Mouse (Mus musculus) adrenal gland, postnatal 4 days (tissue): ENCODE measurements at regions not wholly inside any gene's neighbourhood (a gene's known extent, or its start where the extent isn't known, plus 50 kb on each side); places are given as distances from the start of the nearest gene placed in this dataset.

Experiments used
- DNase-seq, 2 experiments: peaks; one replicate each; pipeline ENCODE4 v3.0.0; 2021 to 2022; ENCODE audit warnings: low spot score in 2 of 2, mixed read lengths in 2 of 2

DNA sequence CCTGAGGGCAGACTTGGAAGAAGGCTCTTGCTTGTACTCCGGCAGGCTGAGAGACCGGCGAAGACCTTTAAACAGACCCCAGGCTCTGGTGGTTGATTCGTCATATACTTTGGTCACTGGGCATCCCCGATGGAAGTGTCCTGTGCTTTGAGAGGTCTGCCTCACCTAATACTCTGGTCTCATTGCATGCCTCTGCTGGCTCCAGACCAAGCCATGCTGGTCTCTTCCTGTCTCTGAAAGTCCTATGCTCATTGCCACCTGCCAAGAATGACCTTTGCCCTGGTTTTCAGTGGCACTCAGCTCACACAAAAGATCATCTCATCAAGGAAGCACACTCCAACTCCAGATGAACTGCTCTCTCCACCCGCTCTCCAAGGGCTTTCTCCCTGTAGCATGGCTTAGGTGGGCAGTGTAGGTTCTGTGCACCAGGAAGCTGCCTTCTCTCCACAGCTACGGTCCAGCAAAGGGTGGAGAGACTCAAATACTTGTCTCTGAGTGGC is 126.0 kb upstream of the Rcn1 start:
- no peak for DNase-seq

DNA sequence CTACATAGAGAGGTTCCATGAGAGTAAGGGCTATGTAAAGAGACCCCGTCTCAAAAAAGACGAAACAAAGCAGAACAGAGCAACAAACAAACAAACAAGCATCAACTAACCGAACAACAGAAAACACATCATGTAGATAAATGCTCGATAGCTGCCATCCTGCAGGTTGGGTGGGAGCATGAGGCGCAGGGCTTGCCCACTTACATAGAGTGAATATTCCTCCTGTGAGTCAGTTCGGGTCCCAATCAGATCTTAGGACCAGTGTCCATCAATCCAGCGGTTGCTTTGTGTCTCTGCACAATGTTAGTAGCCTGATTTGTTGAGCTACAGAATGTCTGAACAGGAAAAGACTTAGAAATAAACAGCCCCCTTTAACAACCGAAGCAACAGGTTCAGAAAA is 129.4 kb upstream of the Rcn1 start:
- DNase-seq: no peak

DNA sequence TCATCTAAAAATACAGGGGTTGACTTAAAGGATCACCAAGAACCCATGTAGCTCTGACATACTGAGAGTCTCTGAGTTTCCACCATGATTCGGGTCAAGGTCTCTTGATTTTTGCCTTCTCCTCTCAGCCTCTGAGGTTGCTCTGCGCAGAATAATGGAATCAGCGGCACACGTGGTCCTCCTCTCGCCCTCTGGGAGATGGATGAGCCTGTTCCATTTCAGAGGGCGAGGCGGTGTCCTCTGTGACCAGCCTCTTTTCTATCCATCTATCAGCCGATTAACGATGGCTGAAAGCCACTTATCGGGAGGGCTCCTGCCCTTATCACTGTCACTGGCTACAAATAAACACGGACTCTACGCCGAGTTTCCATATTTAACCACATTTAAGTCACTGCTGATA is 124.6 kb upstream of the Pax6 start:
- DNase-seq: no peak

DNA sequence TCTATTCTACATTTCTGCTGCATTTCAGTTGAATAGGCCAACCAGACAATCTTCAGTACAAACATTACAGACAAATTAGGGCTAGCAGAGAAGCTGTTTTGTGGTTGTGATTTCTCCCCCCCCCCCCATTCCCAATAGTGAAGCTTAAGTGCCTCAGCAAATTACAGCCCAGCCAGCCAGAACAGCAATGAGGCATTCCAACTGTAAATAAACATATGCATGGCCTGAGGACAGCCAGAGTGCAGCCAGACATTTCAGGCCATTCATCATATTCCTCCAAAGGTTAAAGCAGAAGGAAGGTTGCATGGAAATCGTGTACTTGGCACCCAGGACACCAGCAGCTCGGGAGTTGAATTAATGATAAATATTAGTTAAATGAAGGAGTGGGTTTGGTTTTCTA is 116.6 kb upstream of the Pax6 start:
- no peak for DNase-seq

DNA sequence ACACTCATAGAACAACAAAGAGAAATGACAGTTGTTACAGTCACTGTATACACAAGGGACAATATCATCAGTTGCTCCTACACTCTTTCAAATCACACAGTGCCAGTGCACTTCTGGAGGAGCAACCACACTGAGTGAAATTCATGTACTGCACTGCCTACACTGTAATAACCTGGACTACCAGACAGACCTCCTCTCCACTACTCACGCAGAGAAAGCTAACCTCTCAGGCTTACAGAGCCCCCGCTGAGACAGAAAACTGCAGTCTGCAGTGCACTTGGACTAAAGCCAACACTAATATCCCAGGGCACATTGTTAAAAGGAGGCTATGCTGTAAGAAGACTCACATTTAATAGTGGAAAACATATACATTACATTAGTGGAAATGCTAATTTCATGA is 81.9 kb upstream of the Pax6 start:
- DNase-seq: no peak

DNA sequence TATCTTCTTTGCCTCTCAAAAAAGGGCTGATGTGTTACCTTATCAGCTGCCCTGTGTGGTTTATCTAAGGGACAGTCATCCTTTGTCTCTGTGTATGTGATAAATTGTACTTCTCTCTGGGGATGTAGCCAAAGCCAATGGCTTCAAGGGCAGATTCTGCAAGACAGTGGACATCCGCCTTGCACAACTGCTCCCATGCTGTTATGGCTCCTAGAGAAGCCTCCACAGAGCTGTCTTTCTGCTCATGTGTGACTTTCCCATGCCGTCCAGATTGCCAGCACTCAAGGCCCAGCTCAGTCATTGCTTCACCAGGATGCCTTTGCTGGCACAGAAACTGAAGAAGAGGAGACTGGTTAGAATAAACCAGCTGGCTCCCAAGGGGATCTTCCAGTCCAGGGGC is 74.6 kb upstream of the Pax6 start:
- peak in 1 of 2 experiments; percentile 8 for DNase-seq

DNA sequence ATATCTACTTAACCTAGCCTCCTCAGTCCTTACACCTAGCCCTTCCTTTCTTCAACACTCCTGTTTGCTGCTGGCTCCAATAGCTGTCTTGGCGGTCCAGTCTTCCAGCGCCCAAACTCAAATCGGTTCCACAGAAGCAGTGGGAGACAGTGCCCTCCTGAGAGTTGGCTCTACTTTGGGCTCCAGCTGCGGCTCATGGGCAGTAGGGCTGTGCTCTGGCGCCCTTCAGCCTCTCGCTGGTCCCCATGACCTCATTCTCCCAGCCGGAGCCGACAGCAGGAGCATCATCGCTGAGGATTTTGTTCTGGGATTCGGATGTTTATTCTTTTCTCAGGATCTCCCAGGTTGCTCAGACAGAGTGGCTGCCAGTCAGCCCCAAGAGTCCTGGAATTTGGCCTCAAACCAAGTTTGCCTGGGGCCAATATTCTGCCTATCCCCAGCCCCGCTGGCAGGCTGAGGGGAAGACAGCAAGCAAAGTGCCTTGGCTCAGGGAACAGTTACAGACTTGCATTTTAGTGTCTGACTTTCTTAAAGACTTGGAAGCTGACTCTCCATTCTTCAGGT is 64.1 kb upstream of the Pax6 start:
- DNase-seq: no peak

DNA sequence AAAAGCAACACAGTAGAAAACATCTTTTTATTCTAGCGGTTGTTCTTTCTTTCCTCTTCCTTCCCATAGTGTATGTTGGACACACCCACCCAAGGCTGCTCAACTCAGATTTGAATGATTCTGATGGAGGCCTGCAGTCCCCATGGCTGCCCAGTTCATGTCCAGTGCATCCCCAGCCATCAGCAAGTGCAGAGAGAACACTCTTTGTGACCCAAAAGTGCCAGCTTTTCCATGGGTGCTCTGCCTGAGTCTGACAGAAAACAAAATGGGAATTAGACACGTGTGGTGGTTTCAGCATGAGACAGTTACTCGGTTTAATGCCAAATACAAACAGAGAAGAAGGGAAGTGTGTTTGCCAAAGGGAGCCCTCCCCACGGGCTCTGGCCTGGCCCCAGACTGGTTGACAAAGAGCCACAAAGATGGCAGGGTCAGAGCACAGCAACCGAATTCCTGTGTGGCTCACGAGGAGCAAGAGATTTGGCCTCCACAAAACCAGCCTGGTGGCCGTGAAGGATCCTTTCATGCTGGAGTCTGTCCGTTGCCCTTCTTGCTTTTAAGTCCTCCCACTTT is 60.6 kb upstream of the Pax6 start:
- no peak for DNase-seq

DNA sequence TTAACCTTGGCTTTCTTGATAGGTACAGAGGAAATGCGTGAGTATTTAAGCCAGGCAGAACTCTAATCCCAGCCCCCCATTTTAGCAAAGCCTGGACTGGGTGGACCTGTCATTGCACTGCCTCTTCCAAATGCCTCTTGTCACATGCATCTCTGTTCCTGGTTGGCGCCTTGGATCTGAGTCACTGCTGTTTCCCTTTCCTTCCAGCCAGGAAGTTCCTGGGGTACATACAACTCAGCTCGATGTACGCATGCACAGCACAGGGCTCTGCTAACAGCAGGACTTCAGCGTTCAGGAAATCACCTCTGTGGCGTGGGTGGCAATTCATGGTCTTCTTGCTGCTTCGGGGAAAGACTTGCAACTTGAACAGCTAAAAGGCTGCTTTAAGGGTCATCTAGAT is 59.9 kb upstream of the Pax6 start:
- DNase-seq: no peak

DNA sequence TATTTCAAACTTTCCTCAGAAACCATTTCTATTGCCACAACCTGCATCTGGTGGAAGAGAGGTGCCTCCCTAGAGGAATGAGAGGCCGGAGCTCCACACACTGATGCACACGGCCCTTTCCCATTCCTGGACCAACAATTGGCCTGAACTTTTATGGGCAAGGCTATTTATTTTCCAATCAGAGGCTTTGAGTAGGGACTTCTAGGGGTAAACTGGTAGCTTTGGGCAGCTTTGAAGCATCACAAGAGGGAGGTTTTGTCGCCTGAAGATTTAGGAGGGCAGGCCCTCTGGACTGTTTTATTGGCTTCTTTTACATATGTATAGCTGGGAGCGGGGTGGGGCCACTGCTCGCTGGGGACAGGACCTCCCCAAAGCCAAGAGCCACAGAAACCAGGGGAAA is 57.7 kb upstream of the Pax6 start:
- DNase-seq: no peak

DNA sequence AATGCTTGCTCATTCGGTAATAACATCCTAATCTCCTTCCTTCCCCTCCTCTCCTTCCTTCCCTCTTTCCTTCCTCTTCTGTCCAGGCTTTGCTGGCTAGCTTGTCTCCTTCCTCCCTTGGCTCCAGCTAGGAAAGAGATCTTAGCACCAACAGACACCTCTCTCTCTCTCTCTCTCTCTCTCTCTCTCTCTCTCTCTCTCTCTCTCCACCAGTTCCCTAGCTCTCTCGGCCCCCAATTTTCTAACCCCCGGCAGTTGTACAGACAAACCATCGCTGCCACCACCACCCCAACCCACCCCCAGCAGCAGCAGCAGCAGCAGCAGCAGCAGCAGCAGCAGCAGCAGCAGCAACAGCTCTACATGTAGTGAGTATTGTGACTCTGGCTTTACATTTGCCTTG is 57.0 kb upstream of the Pax6 start:
- DNase-seq: no peak

DNA sequence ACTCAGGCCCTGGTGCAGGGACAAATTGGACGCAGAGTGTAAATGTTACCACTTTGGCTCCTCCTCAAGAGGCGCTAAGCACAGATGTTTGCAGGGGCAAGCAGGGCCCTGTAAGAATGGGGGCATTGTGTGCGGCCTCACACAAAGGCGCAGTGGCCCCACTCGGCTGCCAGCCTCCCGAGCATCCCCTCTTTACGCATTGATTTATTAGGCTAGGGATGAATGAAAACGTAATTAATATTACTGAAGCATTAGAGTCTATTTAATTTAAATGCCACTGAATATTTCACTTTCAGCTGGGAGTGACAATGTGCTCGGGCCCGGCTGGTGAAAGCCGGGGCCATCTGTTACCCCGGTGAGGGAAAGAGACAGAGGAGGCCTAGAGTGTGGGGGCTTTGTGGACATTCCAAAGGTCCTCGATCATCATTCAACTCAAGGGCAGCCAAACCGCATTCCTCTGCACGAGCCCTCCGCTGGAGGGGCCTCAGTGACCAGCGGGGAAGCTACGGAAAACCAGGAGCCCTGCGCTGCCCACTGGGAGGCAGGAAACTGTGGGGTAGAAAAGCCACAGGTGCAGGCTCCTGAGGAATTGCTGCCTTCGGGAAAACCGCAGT is 56.5 kb upstream of the Pax6 start:
- no peak for DNase-seq

DNA sequence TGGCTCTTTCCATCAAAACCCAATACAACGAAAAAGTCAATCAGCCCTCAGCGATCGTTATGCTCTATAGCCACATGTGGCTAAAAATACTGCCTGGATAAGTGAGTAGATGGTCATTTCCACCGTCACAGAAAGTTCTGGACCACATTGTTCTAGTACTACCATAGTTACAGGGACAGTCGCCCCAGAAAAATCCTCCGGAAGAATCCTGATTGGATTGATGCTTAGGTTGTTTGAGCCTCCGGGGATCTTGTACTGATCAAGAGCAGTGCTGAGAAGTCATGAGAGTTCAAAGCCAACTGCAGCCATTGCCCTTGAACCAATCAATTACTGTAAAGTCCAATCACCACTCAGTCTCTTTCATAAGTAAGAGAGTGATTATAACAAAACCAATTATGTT is 56.0 kb upstream of the Pax6 start:
- no peak for DNase-seq

DNA sequence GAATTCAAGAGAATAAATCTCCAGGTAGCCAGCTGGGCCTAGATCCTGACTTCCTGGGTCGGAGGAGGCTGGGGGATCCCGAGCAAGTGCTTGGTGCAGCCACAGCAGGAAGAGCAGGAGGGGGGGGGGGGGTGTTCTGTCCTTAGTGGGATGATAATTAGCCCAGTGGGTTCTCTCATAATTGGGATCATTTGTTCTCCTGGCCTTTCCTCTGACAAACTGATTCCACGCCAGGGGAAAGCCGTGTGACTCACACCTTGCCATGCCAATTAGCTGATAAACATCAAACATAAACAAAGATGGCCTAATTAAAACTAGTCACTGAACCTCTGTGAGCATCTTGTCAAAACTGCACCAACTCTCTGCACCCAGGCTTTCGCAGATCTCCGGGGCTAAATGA is 55.5 kb upstream of the Pax6 start:
- DNase-seq: no peak

DNA sequence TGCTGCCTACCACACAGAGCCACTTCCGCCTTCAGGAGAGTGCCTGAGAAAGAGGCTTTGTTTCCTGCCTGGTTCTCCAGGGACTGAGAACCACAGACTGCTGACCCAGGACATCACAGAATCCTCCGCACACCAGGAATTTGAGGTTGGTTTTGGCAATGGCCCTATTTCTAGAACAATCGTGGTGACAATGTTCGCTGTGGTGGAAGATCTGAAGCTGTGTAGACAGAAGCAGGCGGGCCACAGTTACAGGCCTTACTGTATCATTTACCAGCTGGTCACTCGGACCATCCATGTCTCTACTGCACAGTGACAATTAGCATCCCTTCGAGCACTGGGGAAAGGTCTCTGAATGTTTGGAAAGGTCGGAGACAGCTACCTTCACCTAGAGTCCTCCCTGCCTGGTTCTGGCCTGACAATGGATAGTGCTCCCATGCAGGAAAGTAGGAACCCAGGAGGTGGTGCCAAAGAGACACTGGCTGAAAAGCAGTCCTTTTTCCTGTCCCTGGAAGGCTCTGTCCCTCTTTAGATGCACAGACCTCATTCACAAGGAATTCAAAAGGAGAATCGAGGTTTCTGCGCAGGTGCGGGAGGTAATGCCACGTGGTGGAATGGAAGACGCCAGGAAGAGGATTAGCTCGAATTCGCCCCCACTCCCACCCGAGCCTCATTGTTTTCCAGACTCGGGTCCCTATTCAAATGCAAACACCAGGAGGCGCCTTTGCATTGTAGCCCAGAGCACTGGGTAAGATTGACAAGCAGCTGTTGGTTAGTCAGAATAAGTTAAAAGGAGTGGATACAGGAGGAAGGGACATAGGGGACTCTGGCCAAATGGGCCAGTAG is 52.6 kb upstream of the Pax6 start:
- no peak for DNase-seq
